Mouse (Mus musculus) testis, adult 2 months (tissue): Measurements from ENCODE around the gene Tox3. TPM values are rescaled to one million over a fixed set of nuclear protein-coding genes. Genes with fewer than 3 reads are reported as not detected.

Experiments used
- H3K27ac ChIP-seq: fragments of 200-500 bp; 2 replicates; pipeline ENCODE4 v1.5.1; 2012; ENCODE audit warnings: low read depth, low read length; ENCODE audit not compliant: control insufficient read depth, insufficient read depth
- H3K27me3 ChIP-seq: fragments of 200-500 bp; 2 replicates; pipeline ENCODE4 v1.6.1; 2012; ENCODE audit warnings: mild to moderate bottlenecking, low read length, moderate library complexity; ENCODE audit not compliant: control insufficient read depth, insufficient read depth
- H3K36me3 ChIP-seq: fragments of 200-500 bp; 2 replicates; pipeline ENCODE4 v1.6.1; 2012; ENCODE audit warnings: mild to moderate bottlenecking, low read length; ENCODE audit not compliant: control insufficient read depth, insufficient read depth
- H3K4me1 ChIP-seq: fragments of 200-500 bp; 2 replicates; pipeline ENCODE4 v1.6.1; 2012; ENCODE audit warnings: low read length; ENCODE audit not compliant: control insufficient read depth, insufficient read depth
- H3K4me3 ChIP-seq: fragments of 200-500 bp; 2 replicates; pipeline ENCODE4 v1.5.1; 2012; ENCODE audit warnings: low read depth, mild to moderate bottlenecking, low read length, moderate library complexity, mixed read lengths; ENCODE audit not compliant: control insufficient read depth
- CTCF ChIP-seq: fragments of 200-500 bp; IDR thresholded peaks from 2 replicates; pipeline ENCODE4 v1.5.1; 2012; ENCODE audit warnings: low read depth, mild to moderate bottlenecking, inconsistent platforms, low read length, moderate library complexity; ENCODE audit not compliant: control insufficient read depth, insufficient read depth, insufficient replicate concordance
- POLR2A ChIP-seq: fragments of 200-500 bp; IDR thresholded peaks from 2 replicates; pipeline ENCODE4 v1.6.1; 2012; ENCODE audit warnings: low read depth, mild to moderate bottlenecking, inconsistent platforms, low read length, moderate library complexity; ENCODE audit not compliant: control insufficient read depth
- polyA plus RNA-seq: library from polyadenylated mRNA; depleted of rRNA; stranded (reverse); fragments of >200 nt; gene quantifications from 2 replicates; pipeline ENCODE4 v1.2.3, GENCODE M21; 2012

Tox3 gene
- polyA plus RNA-seq, 1 experiment, result 2.0 TPM

DNA sequence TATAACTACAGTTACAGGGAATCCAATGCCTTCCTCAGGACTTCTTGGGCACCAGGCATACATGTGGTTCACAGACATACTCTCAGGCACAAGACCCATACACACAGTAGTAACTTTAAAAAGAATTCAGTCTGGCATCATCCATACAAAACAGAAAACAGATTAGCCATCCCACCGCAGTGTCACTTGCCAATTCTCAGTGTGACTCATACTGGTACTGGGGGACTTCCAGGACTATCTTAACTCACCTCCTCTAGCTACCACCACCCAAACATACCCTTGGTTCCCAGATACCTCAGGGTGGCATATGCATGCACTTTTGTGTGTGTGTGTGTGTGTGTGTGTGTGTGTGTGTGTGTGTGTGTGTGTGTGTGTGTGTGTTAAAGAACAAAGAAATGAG, 26.9 kb downstream of the Tox3 start:
- H3K4me1 ChIP-seq, result no peaks in the 10 kb centered on the region
- H3K27ac ChIP-seq, result no peak overlapping the region
- H3K27me3 ChIP-seq, result no peaks in the 10 kb centered on the region
- H3K36me3 ChIP-seq, result no peaks in the 10 kb centered on the region
- H3K4me3 ChIP-seq, result no peak overlapping the region
- no peak for TF ChIP-seq CTCF
- TF ChIP-seq POLR2A, result no peak

DNA sequence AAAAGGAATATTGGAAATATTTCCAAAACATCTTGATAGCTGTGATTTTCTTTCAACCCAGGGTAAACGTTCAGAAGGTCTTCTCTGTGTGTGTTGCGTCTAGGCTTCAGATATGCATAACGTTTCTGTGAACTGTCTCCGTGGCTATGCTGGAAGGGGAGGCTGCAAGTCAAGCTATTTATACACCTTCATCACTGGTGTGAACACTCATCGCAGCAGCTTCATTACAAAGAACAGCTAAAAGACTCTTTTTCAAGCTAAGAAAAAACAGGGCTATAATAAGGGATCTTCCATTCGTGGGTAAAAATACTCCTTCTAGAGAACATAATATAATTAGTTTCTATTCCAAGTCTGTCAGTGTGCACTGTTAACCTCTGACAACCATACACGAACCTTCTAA, 33.8 kb downstream of the Tox3 start:
- Histone ChIP-seq H3K4me3 (no peak overlapping the region), H3K36me3 (no peaks in the 10 kb centered on the region), H3K27me3 (no peaks in the 10 kb centered on the region), H3K4me1 (no peaks in the 10 kb centered on the region), H3K27ac (no peak overlapping the region)
- TF ChIP-seq POLR2A (no peak), CTCF (no peak)

DNA sequence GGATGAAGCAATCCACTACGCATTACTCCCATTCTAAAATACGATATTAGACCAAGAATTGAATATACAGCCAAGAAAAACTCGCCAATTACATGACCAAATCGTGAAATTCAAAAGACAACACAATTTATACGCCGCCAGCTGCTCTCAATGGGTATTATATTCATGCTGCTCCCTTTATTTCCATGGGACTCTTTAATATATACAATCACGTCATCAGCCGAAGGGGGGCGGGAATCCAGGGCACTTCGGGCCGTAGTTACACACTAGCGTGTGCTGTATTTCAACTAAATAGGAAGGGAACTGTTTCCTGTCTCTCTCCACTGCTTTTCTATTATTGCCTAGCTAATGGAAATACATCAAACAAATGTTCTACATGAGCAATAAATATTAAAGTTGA, 45.2 kb downstream of the Tox3 start:
- Histone ChIP-seq H3K27me3 (no peaks in the 10 kb centered on the region), H3K27ac (no peak overlapping the region), H3K4me3 (no peak overlapping the region), H3K36me3 (no peaks in the 10 kb centered on the region), H3K4me1 (no peaks in the 10 kb centered on the region)
- TF ChIP-seq CTCF (no peak), POLR2A (no peak)

DNA sequence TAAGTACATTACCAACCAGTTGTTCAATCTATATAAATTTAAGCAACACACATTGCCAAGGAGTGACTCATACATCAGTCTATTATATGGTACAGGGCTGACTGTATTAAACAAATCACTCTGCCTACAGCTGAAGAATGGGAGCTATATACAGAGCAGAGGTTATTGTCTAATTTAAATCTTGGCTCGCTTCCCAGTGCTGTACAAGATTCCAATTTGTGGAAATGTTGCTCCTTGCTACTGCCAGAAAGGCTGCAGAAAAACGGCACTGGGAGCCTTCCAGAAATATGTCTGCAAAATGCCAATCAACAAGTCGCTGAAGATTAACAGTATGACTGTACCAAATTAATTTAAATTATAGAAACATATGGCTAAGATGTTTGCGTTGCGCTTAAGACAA, 45.9 kb downstream of the Tox3 start:
- H3K4me1 ChIP-seq, result no peaks in the 10 kb centered on the region

DNA sequence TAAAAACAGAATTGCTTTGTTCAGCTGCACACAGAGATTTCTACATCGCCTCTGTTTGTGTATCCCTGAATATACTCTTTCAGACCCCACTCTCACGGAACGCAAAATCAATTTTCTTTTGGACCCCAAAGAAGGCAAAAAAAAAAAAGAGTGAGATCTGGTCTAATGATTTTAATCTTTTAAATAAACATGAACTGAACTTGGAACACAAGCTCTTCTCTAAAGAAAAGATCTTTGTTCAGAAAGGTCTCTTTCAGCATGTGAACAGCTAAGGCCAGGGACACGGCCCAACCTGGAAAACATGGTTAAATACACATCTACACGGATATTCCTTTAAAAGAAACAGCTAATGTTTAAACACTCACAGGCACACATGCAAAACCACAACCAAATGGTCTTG, 46.6 kb downstream of the Tox3 start:
- H3K27ac ChIP-seq, result no peak overlapping the region
- H3K4me3 ChIP-seq, result no peak overlapping the region
- H3K27me3 ChIP-seq, result no peaks in the 10 kb centered on the region
- TF ChIP-seq CTCF (no peak), POLR2A (no peak)
- H3K36me3 ChIP-seq, result no peaks in the 10 kb centered on the region
- H3K4me1 ChIP-seq, result no peaks in the 10 kb centered on the region

More for the DNA sequence above, 45.9 kb downstream of the Tox3 start:
- no peak overlapping the region for H3K27ac ChIP-seq
- H3K4me3 ChIP-seq, result no peak overlapping the region
- H3K36me3 ChIP-seq, result no peaks in the 10 kb centered on the region
- no peaks in the 10 kb centered on the region for H3K27me3 ChIP-seq
- TF ChIP-seq POLR2A (no peak), CTCF (no peak)

DNA sequence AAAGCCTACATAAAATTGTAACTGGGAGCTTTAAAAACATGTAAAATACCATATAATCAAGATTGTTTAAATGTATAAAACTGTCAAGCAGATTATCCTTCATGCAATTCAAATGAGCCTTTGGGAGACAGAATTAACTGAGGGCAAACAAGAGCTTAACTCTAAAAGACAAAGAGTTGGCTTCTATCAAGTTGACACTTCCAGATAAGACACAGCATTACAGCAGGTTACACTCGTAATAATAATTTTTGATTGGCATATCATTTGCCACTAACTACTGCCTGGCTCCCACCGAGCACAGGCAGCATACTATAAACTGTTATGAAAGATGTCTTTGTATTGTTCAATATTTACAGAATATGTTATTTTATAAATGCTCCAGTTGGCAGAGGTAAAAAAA, 47.2 kb downstream of the Tox3 start:
- H3K36me3 ChIP-seq, result no peaks in the 10 kb centered on the region
- no peak overlapping the region for H3K27ac ChIP-seq
- no peaks in the 10 kb centered on the region for H3K27me3 ChIP-seq
- no peaks in the 10 kb centered on the region for H3K4me1 ChIP-seq
- no peak overlapping the region for H3K4me3 ChIP-seq
- TF ChIP-seq CTCF (no peak), POLR2A (no peak)

DNA sequence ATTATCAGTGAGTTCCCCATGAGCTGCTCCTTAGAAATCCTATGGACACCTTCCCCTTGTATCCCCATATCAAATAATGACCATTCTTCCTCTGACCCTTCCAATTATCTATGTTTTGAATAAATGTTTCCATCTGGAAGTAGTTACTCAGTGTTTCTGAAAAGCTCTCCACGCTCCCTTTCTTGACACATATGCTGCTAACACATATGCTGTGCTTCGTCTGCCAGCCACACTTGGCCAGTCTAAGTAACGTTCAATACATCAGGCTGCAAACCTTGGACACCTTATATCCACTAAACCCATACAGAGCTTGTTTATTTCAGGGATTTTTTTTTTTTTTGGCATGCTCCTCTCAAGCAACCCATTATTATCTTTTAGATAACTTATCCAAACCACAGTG, 54.1 kb downstream of the Tox3 start:
- no peak overlapping the region for H3K27ac ChIP-seq
- TF ChIP-seq POLR2A, result no peak
- no peak for TF ChIP-seq CTCF
- no peak overlapping the region for H3K4me3 ChIP-seq
- no peaks in the 10 kb centered on the region for H3K4me1 ChIP-seq
- H3K36me3 ChIP-seq, result no peaks in the 10 kb centered on the region
- no peaks in the 10 kb centered on the region for H3K27me3 ChIP-seq

DNA sequence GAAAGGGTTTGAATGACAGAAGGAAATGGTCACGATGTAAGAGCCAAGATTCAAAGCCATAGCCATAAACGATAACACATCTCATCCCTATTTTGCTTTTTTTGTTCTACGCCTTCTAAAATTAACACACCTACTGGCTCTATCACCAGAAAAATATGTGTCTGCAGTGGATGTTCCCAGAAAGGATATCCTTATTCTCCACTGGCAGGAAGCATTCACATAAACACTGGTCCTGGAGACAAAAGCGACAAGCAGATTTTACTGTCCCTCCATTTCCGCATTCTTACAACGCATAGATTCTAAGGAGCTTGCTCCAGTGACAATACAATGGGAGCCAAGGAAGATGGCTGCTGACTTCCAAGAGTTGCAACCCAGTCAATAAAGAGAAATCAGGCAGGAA, 57.3 kb downstream of the Tox3 start:
- TF ChIP-seq CTCF (no peak), POLR2A (no peak)
- no peaks in the 10 kb centered on the region for H3K4me1 ChIP-seq
- no peak overlapping the region for H3K27ac ChIP-seq
- no peak overlapping the region for H3K4me3 ChIP-seq
- H3K27me3 ChIP-seq, result no peaks in the 10 kb centered on the region
- H3K36me3 ChIP-seq, result no peaks in the 10 kb centered on the region

DNA sequence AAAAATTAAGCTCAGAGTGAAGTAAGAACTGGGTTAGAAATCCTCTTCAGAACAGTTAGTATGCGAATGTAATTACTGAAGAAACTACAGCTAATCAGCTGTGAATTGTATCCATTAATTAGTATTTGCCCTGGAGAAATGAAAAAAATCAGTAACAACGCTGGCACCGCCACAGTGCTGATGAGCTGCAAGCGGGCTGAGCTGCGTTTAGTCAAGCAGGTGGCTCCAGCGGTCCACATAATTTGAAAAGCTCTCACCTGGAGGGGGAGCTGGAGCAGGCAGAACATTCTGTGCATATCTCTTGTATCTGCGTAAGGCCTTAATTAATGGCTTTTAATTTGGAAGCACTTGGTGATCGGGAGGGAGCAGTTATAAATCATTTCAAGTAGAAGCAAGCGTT, 71.4 kb downstream of the Tox3 start:
- H3K36me3 ChIP-seq, result no peaks in the 10 kb centered on the region
- H3K27ac ChIP-seq, result no peak overlapping the region
- no peak overlapping the region for H3K4me3 ChIP-seq
- no peaks in the 10 kb centered on the region for H3K27me3 ChIP-seq
- no peaks in the 10 kb centered on the region for H3K4me1 ChIP-seq
- TF ChIP-seq POLR2A (no peak), CTCF (no peak)
